Mouse (Mus musculus) layer of hippocampus, postnatal 14 days (tissue): ENCODE results near the gene Acvr2b. TPM values are rescaled to one million over a fixed set of nuclear protein-coding genes. Genes with fewer than 3 reads are reported as not detected.
A peak's percentile ranks its signal among the peaks of the same experiment; 100 is the strongest.

Source experiments
- DNase-seq, 2 experiments: peaks; one replicate each; pipeline ENCODE4 v3.0.0; 2021 to 2022; ENCODE audit warnings: low spot score in 2 of 2, mixed read lengths in 1 of 2
- total RNA-seq, 2 experiments: library from RNA; stranded (reverse); gene quantifications; 2 replicates each; pipeline ENCODE4 v1.2.3; 2021

Gene Acvr2b
- total RNA-seq, 2 experiments from 2014 or later: 9.4 to 14.4 TPM

- no peak for DNase-seq
These were observed 2.2 kb downstream of the Acvr2b start for GRCm38 (mm10) chr9:119404090-119404489.

GRCm38 (mm10) chr9:119407884-119408283 is 6.0 kb downstream of the Acvr2b start:
- DNase-seq: no peak

- DNase-seq: no peak
These were observed 7.2 kb downstream of the Acvr2b start for GRCm38 (mm10) chr9:119408898-119409664.

GRCm38 (mm10) chr9:119409864-119410263 is 7.9 kb downstream of the Acvr2b start:
- DNase-seq: no peak

- no peak for DNase-seq
These were observed 16.1 kb downstream of the Acvr2b start for GRCm38 (mm10) chr9:119418025-119418424.

GRCm38 (mm10) chr9:119419852-119420438 is 18.0 kb downstream of the Acvr2b start:
- DNase-seq: no peak

- no peak for DNase-seq
These were observed 23.5 kb downstream of the Acvr2b start for GRCm38 (mm10) chr9:119425217-119425975.

- no peak for DNase-seq
These were observed 24.1 kb downstream of the Acvr2b start for GRCm38 (mm10) chr9:119425976-119426415.

- DNase-seq: no peak
These were observed 24.6 kb downstream of the Acvr2b start for GRCm38 (mm10) chr9:119426483-119426882.

GRCm38 (mm10) chr9:119430311-119430710 is 28.4 kb downstream of the Acvr2b start:
- DNase-seq: peak; percentile 67 to 82

GRCm38 (mm10) chr9:119435855-119436254 is 33.9 kb downstream of the Acvr2b start:
- no peak for DNase-seq

GRCm38 (mm10) chr9:119438065-119438464 is 36.1 kb downstream of the Acvr2b start:
- DNase-seq: no peak

- DNase-seq: no peak
These were observed 36.6 kb downstream of the Acvr2b start for GRCm38 (mm10) chr9:119438498-119439000.

GRCm38 (mm10) chr9:119444738-119445429 is 43.0 kb downstream of the Acvr2b start, which contains the start of gene Exog:
Exog (plus strand) TSS chr9:119444943.
- DNase-seq: peak; percentile 99

GRCm38 (mm10) chr9:119445737-119446136 is 43.8 kb downstream of the Acvr2b start:
- DNase-seq: no peak

GRCm38 (mm10) chr9:119455967-119456366 is 54.0 kb downstream of the Acvr2b start:
- DNase-seq: no peak

GRCm38 (mm10) chr9:119457122-119457521 is 55.2 kb downstream of the Acvr2b start:
- no peak for DNase-seq

GRCm38 (mm10) chr9:119460410-119460809 is 58.5 kb downstream of the Acvr2b start:
- peak; percentile 74 to 76 for DNase-seq

- DNase-seq: no peak
These were observed 63.1 kb downstream of the Acvr2b start for GRCm38 (mm10) chr9:119465056-119465455.

GRCm38 (mm10) chr9:119465595-119465994 is 63.7 kb downstream of the Acvr2b start:
- DNase-seq: peak in 1 of 2 experiments; percentile 22
